Mouse (Mus musculus): ENCODE measurements around the gene Dnm1. TPM values are rescaled to one million over a fixed set of nuclear protein-coding genes. Genes with fewer than 3 reads are reported as not detected.

Gene Dnm1
- total RNA-seq, 2 experiments from 2014 or later, result 1,274 to 1,381 TPM

GRCm38 (mm10) chr2:32295285-32295684 lies 57.9 kb downstream of the Dnm1 start:
- TF ChIP-seq CTCF (conservative IDR thresholded peaks at IDR 0.05), result no peak
- DNase-seq (ENCODE audit: low spot score in 2 of 2), result no peak
- Histone ChIP-seq H3K4me3 (no peak overlapping the region), H3K27ac (no peak overlapping the region)

DNA sequence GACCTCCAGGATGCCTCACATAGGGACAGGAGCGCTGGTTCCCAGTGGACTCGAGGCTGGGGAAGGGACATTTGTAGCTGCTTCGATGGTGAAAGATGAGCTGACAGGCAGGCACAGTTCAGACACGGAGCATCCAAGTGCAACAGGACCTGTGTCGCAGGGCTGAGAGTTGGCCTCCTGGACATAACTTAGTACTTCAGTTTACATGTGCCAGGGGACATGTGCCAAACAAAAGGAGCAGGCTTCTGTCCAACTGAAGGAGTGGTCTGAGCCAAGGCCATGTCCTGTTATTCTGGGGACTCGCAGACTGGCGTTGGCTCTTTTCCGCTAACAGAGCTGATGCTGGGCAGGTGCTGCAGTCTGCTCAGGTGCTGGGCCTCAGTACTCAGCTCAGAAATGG lies 58.8 kb downstream of the Dnm1 start:
- no peak for DNase-seq (ENCODE audit: low spot score in 2 of 2)
- TF ChIP-seq CTCF (conservative IDR thresholded peaks at IDR 0.05), result no peak
- H3K4me3 ChIP-seq, result no peak overlapping the region
- no peak overlapping the region for H3K27ac ChIP-seq

- no peak for DNase-seq (ENCODE audit: low spot score in 2 of 2)
- TF ChIP-seq CTCF (conservative IDR thresholded peaks at IDR 0.05), result peak; percentile 81
- H3K27ac ChIP-seq, result no peak overlapping the region
- H3K4me3 ChIP-seq, result peak overlapping the region; percentile 94; the same call in 1 of the 2 replicates
These were observed 63.6 kb downstream of the Dnm1 start for GRCm38 (mm10) chr2:32289578-32289977.

DNA sequence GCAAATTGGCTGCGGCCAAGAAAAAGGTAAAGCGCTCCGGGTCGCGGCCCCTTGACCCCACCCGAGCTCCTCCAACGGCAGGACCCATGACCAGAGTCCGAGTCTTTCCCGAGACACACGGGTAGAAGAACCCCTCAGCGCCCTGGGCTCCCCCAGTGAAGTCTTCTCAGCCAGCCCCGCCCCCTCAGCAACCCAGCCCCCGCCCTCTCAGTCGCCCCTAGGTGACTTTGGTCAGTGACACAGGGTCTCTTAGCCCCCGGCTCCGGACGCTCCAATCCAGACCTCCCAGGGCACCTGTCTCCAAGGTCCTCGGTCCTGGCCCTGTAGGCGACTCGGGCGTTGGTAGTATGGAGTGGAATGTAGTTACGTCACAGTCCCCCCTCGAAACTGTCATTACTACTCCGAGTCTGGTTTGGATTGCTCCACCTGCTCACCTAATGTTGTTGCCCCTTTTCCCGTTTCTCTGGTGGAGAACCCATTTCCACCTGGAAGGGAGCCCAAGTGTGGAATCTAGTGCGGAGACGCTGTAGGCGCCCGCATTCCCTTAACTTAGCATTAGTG lies 64.7 kb downstream of the Dnm1 start:
- H3K27ac ChIP-seq, result peak overlapping the region; percentile 91
- peak overlapping the region; percentile 94 for H3K4me3 ChIP-seq
- no peak for TF ChIP-seq CTCF (conservative IDR thresholded peaks at IDR 0.05)
- DNase-seq (ENCODE audit: low spot score in 2 of 2), result no peak

GRCm38 (mm10) chr2:32287923-32288367 lies 65.2 kb downstream of the Dnm1 start, which contains the start of gene Swi5:
Gene Swi5, minus strand, starts transcription at chr2:32288075.
- peak; percentile 96 to 97 for DNase-seq (ENCODE audit: low spot score in 2 of 2)
- no peak for TF ChIP-seq CTCF (conservative IDR thresholded peaks at IDR 0.05)
- Histone ChIP-seq H3K27ac (peak within 1 kb of the TSS; percentile 93), H3K4me3 (peak within 1 kb of the TSS; percentile 94)

DNA sequence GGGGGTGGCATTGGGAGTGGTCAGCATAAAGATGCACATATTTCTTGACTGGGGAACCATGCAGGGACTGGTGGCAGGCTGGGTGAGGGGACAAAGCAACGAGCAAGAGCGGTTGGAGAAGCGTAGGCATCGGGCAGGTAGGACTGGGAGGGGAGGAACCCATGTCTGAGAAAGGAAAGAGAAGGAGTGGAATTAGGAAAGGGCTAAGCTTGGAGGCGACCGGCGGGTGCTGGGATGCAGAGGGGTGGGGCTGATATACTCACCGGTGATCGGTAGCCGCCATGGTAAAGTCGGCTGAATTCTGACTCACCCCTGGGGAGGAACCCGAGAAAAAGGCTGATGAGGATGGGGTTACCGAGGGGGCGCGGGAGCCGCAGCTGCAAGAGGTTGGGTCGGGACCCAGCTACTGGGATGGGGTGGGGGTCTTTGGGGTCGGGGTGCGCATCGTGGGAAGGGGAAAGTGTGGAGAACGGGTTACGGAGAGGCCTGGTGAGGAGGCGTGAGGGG lies 65.8 kb downstream of the Dnm1 start, which contains the start of gene Golga2:
Golga2 (plus strand) TSS at position 51 of the 507 bp plus-strand sequence.
- no peak for DNase-seq (ENCODE audit: low spot score in 2 of 2)
- H3K4me3 ChIP-seq, result peak within 1 kb of the TSS; percentile 94
- no peak for TF ChIP-seq CTCF (conservative IDR thresholded peaks at IDR 0.05)
- H3K27ac ChIP-seq, result peak within 1 kb of the TSS; percentile 93

DNA sequence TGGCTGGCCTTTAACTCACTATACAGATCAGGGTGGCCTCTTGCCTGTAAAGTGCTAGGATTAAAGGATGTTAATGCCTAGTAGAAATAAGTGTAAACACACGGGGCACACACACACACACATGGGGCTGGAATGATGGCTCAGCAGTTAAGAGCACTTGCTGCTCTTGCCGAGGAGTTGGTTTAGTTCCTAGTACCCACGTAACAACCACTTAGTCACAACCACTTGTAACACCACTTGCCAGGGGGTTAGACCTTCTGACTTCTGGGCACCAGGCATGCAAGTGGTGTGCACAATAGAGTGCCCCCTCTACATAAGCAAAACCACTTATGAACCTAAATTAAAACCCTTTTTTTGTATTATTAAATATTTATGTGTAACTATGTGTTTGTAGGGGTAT lies 69.2 kb downstream of the Dnm1 start:
- no peak for DNase-seq (ENCODE audit: low spot score in 2 of 2)
- no peak overlapping the region for H3K27ac ChIP-seq
- no peak overlapping the region for H3K4me3 ChIP-seq
- TF ChIP-seq CTCF (conservative IDR thresholded peaks at IDR 0.05), result no peak

GRCm38 (mm10) chr2:32282727-32283126 lies 70.4 kb downstream of the Dnm1 start:
- DNase-seq (ENCODE audit: low spot score in 2 of 2), result no peak
- H3K4me3 ChIP-seq, result no peak overlapping the region
- peak; percentile 86 for TF ChIP-seq CTCF (conservative IDR thresholded peaks at IDR 0.05)
- no peak overlapping the region for H3K27ac ChIP-seq

- no peak overlapping the region for H3K27ac ChIP-seq
- no peak overlapping the region for H3K4me3 ChIP-seq
- no peak for DNase-seq (ENCODE audit: low spot score in 2 of 2)
- TF ChIP-seq CTCF (conservative IDR thresholded peaks at IDR 0.05), result no peak
These were observed 70.8 kb downstream of the Dnm1 start for GRCm38 (mm10) chr2:32282289-32282688.

- no peak overlapping the region for H3K27ac ChIP-seq
- H3K4me3 ChIP-seq, result no peak overlapping the region
- 0 out of 2 replicates have a peak, but pooled peaks have one; percentile 4 for TF ChIP-seq CTCF (conservative IDR thresholded peaks at IDR 0.05)
- no peak for DNase-seq (ENCODE audit: low spot score in 2 of 2)
These were observed 77.3 kb downstream of the Dnm1 start for GRCm38 (mm10) chr2:32275823-32276222.

DNA sequence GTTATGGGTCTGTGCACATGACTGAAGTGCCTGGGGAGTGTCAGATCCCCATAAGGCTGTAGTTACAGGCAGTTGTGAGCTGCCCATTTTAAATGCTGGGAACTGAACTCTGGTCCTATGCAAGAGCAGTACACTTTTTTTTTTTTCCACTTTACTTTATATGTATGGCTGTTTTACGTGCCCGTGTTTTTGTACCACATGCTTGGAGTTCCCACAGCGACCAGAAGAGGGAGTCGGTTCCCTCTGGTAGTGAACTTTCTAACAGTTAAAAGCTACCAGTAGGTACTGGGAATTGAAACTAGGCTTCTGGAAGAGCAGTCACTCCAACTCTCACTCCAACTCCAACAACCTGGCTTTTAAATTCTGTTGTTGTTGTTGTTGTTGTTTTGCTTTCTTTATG lies 92.5 kb downstream of the Dnm1 start:
- TF ChIP-seq CTCF (conservative IDR thresholded peaks at IDR 0.05), result peak; percentile 78
- H3K4me3 ChIP-seq, result no peak overlapping the region; the same call in 1 of the 2 replicates
- no peak overlapping the region for H3K27ac ChIP-seq
- DNase-seq (ENCODE audit: low spot score in 2 of 2), result no peak

- peak within 1 kb of the TSS; percentile 77 for H3K4me3 ChIP-seq
- TF ChIP-seq CTCF (conservative IDR thresholded peaks at IDR 0.05), result no peak
- DNase-seq (ENCODE audit: low spot score in 2 of 2), result peak; percentile 86 to 89
- peak within 1 kb of the TSS; percentile 88 for H3K27ac ChIP-seq
These were observed 93.3 kb downstream of the Dnm1 start, which contains the start of gene Uck1 for GRCm38 (mm10) chr2:32259657-32260417. Gene Uck1, minus strand, starts transcription at chr2:32260159.

- H3K4me3 ChIP-seq, result peak overlapping the region; percentile 77
- TF ChIP-seq CTCF (conservative IDR thresholded peaks at IDR 0.05), result no peak
- peak overlapping the region; percentile 88; the same call in 1 of the 2 replicates for H3K27ac ChIP-seq
- DNase-seq (ENCODE audit: low spot score in 2 of 2), result no peak
These were observed 94.1 kb downstream of the Dnm1 start for GRCm38 (mm10) chr2:32258887-32259533.

Small RNAs within 50 kb of the gene (microRNA-seq; reads per million reads assigned to microRNA genes)
- gene Gm23363, result 0 to 0.32 reads per million in 2 experiments
- 0 to 0.37 reads per million in 2 experiments for gene Mir199b

Other genes with a start within 250 kb of the Dnm1 start
- gene Prrc2b, start 202.3 kb downstream of the Dnm1 start, total RNA-seq (2021), result 100 to 1,000 TPM; 288 to 305 TPM
- 10 to 100 TPM; 23.4 to 24.1 TPM for gene Pomt1, start 116.7 kb downstream of the Dnm1 start, total RNA-seq (2021)
- gene Uck1, start 93.2 kb downstream of the Dnm1 start, total RNA-seq (2021), result 10 to 100 TPM; 55.3 to 57.8 TPM
- 10 to 100 TPM; 87.9 TPM for gene Golga2, start 66.0 kb downstream of the Dnm1 start, total RNA-seq (2021)
- 100 to 1,000 TPM; 212 to 222 TPM for gene Swi5, start 65.3 kb downstream of the Dnm1 start, total RNA-seq (2021)
- gene Ciz1, start 1.0 kb downstream of the Dnm1 start, total RNA-seq (2021), result 10 to 100 TPM; 75.3 to 92.7 TPM
- 100 to 1,000 TPM; 160 to 170 TPM for gene 1110008P14Rik, start 28.6 kb upstream of the Dnm1 start, total RNA-seq (2021)
- under 1 TPM in 1 of 2 experiments, not detected in 1; 0.69 TPM for gene Lcn2, start 34.9 kb upstream of the Dnm1 start, total RNA-seq (2021)
- gene Ptges2, start 42.6 kb upstream of the Dnm1 start, total RNA-seq (2021), result 10 to 100 TPM; 33.8 to 35.5 TPM
- gene Naif1, start 97.1 kb upstream of the Dnm1 start, total RNA-seq (2021), result 1 to 10 TPM; 4.3 to 4.5 TPM
- 10 to 100 TPM; 54.5 to 57.6 TPM for gene Slc25a25, start 98.1 kb upstream of the Dnm1 start, total RNA-seq (2021)
- gene Fam102a, start 182.0 kb upstream of the Dnm1 start, total RNA-seq (2021), result 10 to 100 TPM; 77.1 TPM
- gene Dpm2, start 217.5 kb upstream of the Dnm1 start, total RNA-seq (2021), result 10 to 100 TPM; 77.6 to 84.0 TPM
- gene Pip5kl1, start 221.5 kb upstream of the Dnm1 start, total RNA-seq (2021), result 1 to 10 TPM; 4.4 to 5.0 TPM
- under 1 TPM in 1 of 2 experiments, not detected in 1; 0.71 TPM for gene 9430097D07Rik, start 222.3 kb upstream of the Dnm1 start, total RNA-seq (2021)
- 10 to 100 TPM; 36.4 to 40.0 TPM for gene St6galnac4, start 233.8 kb upstream of the Dnm1 start, total RNA-seq (2021)
- 100 to 1,000 TPM; 117 to 124 TPM for gene St6galnac6, start 246.4 kb upstream of the Dnm1 start, total RNA-seq (2021)